In the genomic region with DNA sequence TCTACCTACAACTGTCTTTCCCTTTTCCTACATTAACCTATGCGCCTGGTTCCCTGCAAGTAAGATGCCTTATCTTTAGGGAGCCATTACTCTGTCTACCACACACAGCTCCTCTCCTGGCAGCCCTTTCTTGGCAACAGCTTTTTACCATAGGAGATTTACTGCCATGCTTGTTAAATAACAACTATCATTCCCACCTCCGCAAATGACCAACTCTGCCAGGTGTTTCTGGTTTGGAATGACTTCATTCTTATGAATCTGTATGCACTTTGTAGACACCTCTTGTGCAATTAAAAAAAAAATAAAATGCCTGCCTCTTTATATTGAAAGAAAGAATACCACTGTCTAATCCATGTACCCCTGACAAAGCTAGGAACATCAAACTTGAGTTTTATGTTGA, we compare ENCODE assay signal across 23 mouse cellular contexts.
DNase-seq lines count a peak whose midpoint lies in the region; ATAC-seq and TF ChIP-seq lines count a peak whose summit lies in the region.
"Had no signal": no experiment of that assay in that cellular context is flagged by ENCODE, and none has a peak within 500 bp of the region (broad histone marks: within the 10 kb centered on the region; RNA-seq: fewer than 3 reads in every experiment).

No protein-coding gene starts in this region.

- no peak for TF ChIP-seq CTCF in hindbrain, postnatal 0 days (IDR thresholded peaks at IDR 0.05; ENCODE audit: low read depth)
- TF ChIP-seq CTCF in midbrain, postnatal 0 days (IDR thresholded peaks at IDR 0.05): no peak

- no peak overlapping the region for H3K9ac ChIP-seq in hindbrain, embryonic 13.5 days
- H3K9ac ChIP-seq in hindbrain, postnatal 0 days (replicated peaks; ENCODE audit: low read length): no peak overlapping the region
- no peak overlapping the region for H3K9ac ChIP-seq in embryonic facial prominence, embryonic 14.5 days (ENCODE audit: low read depth, low read length)
- H3K9ac ChIP-seq in forebrain, embryonic 16.5 days (replicated peaks; ENCODE audit: low read depth, low read length): no peak overlapping the region
- H3K9ac ChIP-seq in limb, embryonic 11.5 days (ENCODE audit: low read length): no peak overlapping the region
- H3K9ac ChIP-seq in midbrain, postnatal 0 days (replicated peaks; ENCODE audit: low read length, poor library complexity, severe bottlenecking): no peak overlapping the region
- H3K9ac ChIP-seq: liver, embryonic 13.5 days; lung, embryonic 15.5 days; midbrain, embryonic 12.5 days had no signal

- no peaks in the 10 kb centered on the region for H3K36me3 ChIP-seq in hindbrain, embryonic 13.5 days
- H3K36me3 ChIP-seq in hindbrain, postnatal 0 days (ENCODE audit: insufficient read depth, low read length): no peaks in the 10 kb centered on the region
- H3K36me3 ChIP-seq in embryonic facial prominence, embryonic 14.5 days (ENCODE audit: control insufficient read depth, insufficient read depth, low read length): no peaks in the 10 kb centered on the region
- no peaks in the 10 kb centered on the region for H3K36me3 ChIP-seq in forebrain, embryonic 16.5 days (ENCODE audit: control insufficient read depth, insufficient read depth)
- H3K36me3 ChIP-seq in limb, embryonic 11.5 days (ENCODE audit: control insufficient read depth, insufficient read depth, low read length): no peaks in the 10 kb centered on the region
- H3K36me3 ChIP-seq in midbrain, postnatal 0 days (ENCODE audit: insufficient read depth, low read length): no peaks in the 10 kb centered on the region
- H3K36me3 ChIP-seq: G1E; heart, embryonic 10.5 days; liver, embryonic 13.5 days; lung, embryonic 15.5 days; midbrain, embryonic 12.5 days had no signal

- no peak overlapping the region for H3K4me3 ChIP-seq in hindbrain, embryonic 13.5 days
- no peak overlapping the region for H3K4me3 ChIP-seq in hindbrain, postnatal 0 days (ENCODE audit: low read length)
- H3K4me3 ChIP-seq in embryonic facial prominence, embryonic 14.5 days (ENCODE audit: low read depth, low read length): no peak overlapping the region
- no peak overlapping the region for H3K4me3 ChIP-seq in forebrain, embryonic 16.5 days (replicated peaks; ENCODE audit: low read length)
- no peak overlapping the region for H3K4me3 ChIP-seq in limb, embryonic 11.5 days (ENCODE audit: low read depth, low read length)
- H3K4me3 ChIP-seq in midbrain, postnatal 0 days (ENCODE audit: low read depth, low read length): no peak overlapping the region
- H3K4me3 ChIP-seq: erythroblast, embryonic 14.5 days; heart, embryonic 10.5 days; left cerebral cortex, adult 2 months; liver, embryonic 13.5 days; lung, embryonic 15.5 days; midbrain, embryonic 12.5 days had no signal

- DNase-seq in hindbrain, postnatal 0 days (ENCODE audit: low spot score): no peak
- no peak for DNase-seq in embryonic facial prominence, embryonic 14.5 days (ENCODE audit: low spot score)
- no peak for DNase-seq in limb, embryonic 11.5 days (ENCODE audit: low spot score)
- no peak for DNase-seq in gastrocnemius, adult 8-10 months (ENCODE audit: low spot score in 2 of 2)
- DNase-seq in urinary bladder, postnatal 25 days (ENCODE audit: low spot score): no peak
- DNase-seq in midbrain, postnatal 0 days (ENCODE audit: low spot score): no peak
- DNase-seq: adrenal gland, postnatal 36 days; cerebellum, adult 18-20 months; cerebellum, postnatal 25 days; gastrocnemius, postnatal 36 days; kidney, adult 8-10 months; left cerebral cortex, postnatal 4 days; liver, embryonic 13.5 days; thymus, postnatal 14 days had no signal

- 86% methylated on average over 2 of the region's 2 CpGs for WGBS in hindbrain, embryonic 13.5 days
- WGBS in hindbrain, postnatal 0 days: 76% methylated on average over 2 of the region's 2 CpGs
- WGBS in embryonic facial prominence, embryonic 14.5 days: 82% methylated on average over 2 of the region's 2 CpGs
- WGBS in forebrain, embryonic 16.5 days: 54% methylated on average over 2 of the region's 2 CpGs
- WGBS in limb, embryonic 11.5 days: 20% methylated on average over 2 of the region's 2 CpGs
- WGBS in midbrain, postnatal 0 days: 91% methylated on average over 2 of the region's 2 CpGs

- H3K9me3 ChIP-seq in hindbrain, embryonic 13.5 days: no peaks in the 10 kb centered on the region
- no peaks in the 10 kb centered on the region for H3K9me3 ChIP-seq in hindbrain, postnatal 0 days (ENCODE audit: low read length)
- H3K9me3 ChIP-seq in embryonic facial prominence, embryonic 14.5 days (ENCODE audit: control insufficient read depth, low read length): no peaks in the 10 kb centered on the region
- H3K9me3 ChIP-seq in forebrain, embryonic 16.5 days (ENCODE audit: control insufficient read depth, low read length): no peaks in the 10 kb centered on the region
- no peaks in the 10 kb centered on the region for H3K9me3 ChIP-seq in limb, embryonic 11.5 days (ENCODE audit: control insufficient read depth, low read length)
- no peaks in the 10 kb centered on the region for H3K9me3 ChIP-seq in midbrain, postnatal 0 days (ENCODE audit: low read length)
- H3K9me3 ChIP-seq: G1E; heart, embryonic 10.5 days; liver, embryonic 13.5 days; lung, embryonic 15.5 days had no signal

- peak overlapping the region; percentile 15; the same call in 1 of the 2 replicates for H3K27ac ChIP-seq in hindbrain, embryonic 13.5 days
- H3K27ac ChIP-seq in hindbrain, postnatal 0 days: no peak overlapping the region
- peak overlapping the region; percentile 17; the same call in 1 of the 2 replicates for H3K27ac ChIP-seq in embryonic facial prominence, embryonic 14.5 days (replicated peaks; ENCODE audit: low read depth, low read length)
- peak overlapping the region; percentile 80 for H3K27ac ChIP-seq in forebrain, embryonic 16.5 days (ENCODE audit: low read length)
- no peak overlapping the region for H3K27ac ChIP-seq in limb, embryonic 11.5 days (replicated peaks; ENCODE audit: low read depth, low read length)
- no peak overlapping the region for H3K27ac ChIP-seq in midbrain, postnatal 0 days (ENCODE audit: low read depth, low read length)
- H3K27ac ChIP-seq: heart, embryonic 10.5 days; left cerebral cortex, adult 2 months; liver, embryonic 13.5 days; lung, embryonic 15.5 days; macrophage; midbrain, embryonic 12.5 days had no signal

- peaks cover 13% of the 10 kb centered on the region for H3K4me1 ChIP-seq in hindbrain, embryonic 13.5 days (replicated peaks)
- no peaks in the 10 kb centered on the region for H3K4me1 ChIP-seq in hindbrain, postnatal 0 days (ENCODE audit: insufficient read depth, low read length)
- H3K4me1 ChIP-seq in embryonic facial prominence, embryonic 14.5 days (ENCODE audit: control insufficient read depth, insufficient read depth, low read length): 0 out of 2 replicates have a peak, but pooled peaks cover 10% of the 10 kb centered on the region
- peaks cover 14% of the 10 kb centered on the region for H3K4me1 ChIP-seq in forebrain, embryonic 16.5 days (replicated peaks; ENCODE audit: control insufficient read depth, insufficient read depth, low read length)
- H3K4me1 ChIP-seq in limb, embryonic 11.5 days (ENCODE audit: control insufficient read depth, insufficient read depth, low read length): 0 out of 2 replicates have a peak, but pooled peaks cover 6% of the 10 kb centered on the region
- no peaks in the 10 kb centered on the region for H3K4me1 ChIP-seq in midbrain, postnatal 0 days (ENCODE audit: insufficient read depth, low read length)
- H3K4me1 ChIP-seq: liver, embryonic 13.5 days had no signal

- ATAC-seq in hindbrain, embryonic 13.5 days (ENCODE audit: low FRiP score): no peak
- ATAC-seq in hindbrain, postnatal 0 days: no peak
- no peak for ATAC-seq in embryonic facial prominence, embryonic 14.5 days (ENCODE audit: low read depth)
- no peak for ATAC-seq in forebrain, embryonic 16.5 days
- peak; percentile 31; the same call in 1 of the 2 replicates for ATAC-seq in limb, embryonic 11.5 days (ENCODE audit: insufficient number of reproducible peaks, low FRiP score, low TSS enrichment, low read depth)
- no peak for ATAC-seq in midbrain, postnatal 0 days (ENCODE audit: low FRiP score)

- no peaks in the 10 kb centered on the region for H3K27me3 ChIP-seq in hindbrain, embryonic 13.5 days
- no peaks in the 10 kb centered on the region for H3K27me3 ChIP-seq in hindbrain, postnatal 0 days (ENCODE audit: insufficient read depth, low read length)
- H3K27me3 ChIP-seq in embryonic facial prominence, embryonic 14.5 days (replicated peaks; ENCODE audit: control insufficient read depth, insufficient read depth, low read length): no peaks in the 10 kb centered on the region
- no peaks in the 10 kb centered on the region for H3K27me3 ChIP-seq in forebrain, embryonic 16.5 days (replicated peaks; ENCODE audit: control insufficient read depth, insufficient read depth, low read length)
- H3K27me3 ChIP-seq in limb, embryonic 11.5 days (ENCODE audit: control insufficient read depth, insufficient read depth, low read length): no peaks in the 10 kb centered on the region
- H3K27me3 ChIP-seq in midbrain, postnatal 0 days (ENCODE audit: insufficient read depth, low read length): no peaks in the 10 kb centered on the region
- H3K27me3 ChIP-seq: liver, embryonic 13.5 days; lung, embryonic 15.5 days; midbrain, embryonic 12.5 days had no signal

- H3K4me2 ChIP-seq in hindbrain, embryonic 13.5 days: no peak overlapping the region
- H3K4me2 ChIP-seq in hindbrain, postnatal 0 days (ENCODE audit: low read depth, low read length): no peak overlapping the region
- H3K4me2 ChIP-seq in embryonic facial prominence, embryonic 14.5 days (ENCODE audit: low read depth, low read length): no peak overlapping the region
- H3K4me2 ChIP-seq in forebrain, embryonic 16.5 days (ENCODE audit: low read length): no peak overlapping the region
- no peak overlapping the region for H3K4me2 ChIP-seq in limb, embryonic 11.5 days (ENCODE audit: low read depth, severe bottlenecking)
- H3K4me2 ChIP-seq in midbrain, postnatal 0 days (ENCODE audit: low read depth, low read length, poor library complexity, severe bottlenecking): no peak overlapping the region
- H3K4me2 ChIP-seq: liver, embryonic 13.5 days; lung, embryonic 15.5 days; midbrain, embryonic 12.5 days had no signal

Comparison
In these comparisons a context has a peak if more than half of its experiments do, and no peak if none do; other contexts are left out.
1. H3K27ac ChIP-seq: peak in hindbrain, embryonic 13.5 days (single experiment), embryonic facial prominence, embryonic 14.5 days (single experiment) and forebrain, embryonic 16.5 days (single experiment); none in hindbrain, postnatal 0 days (single experiment), limb, embryonic 11.5 days (single experiment) and midbrain, postnatal 0 days (single experiment).